Mouse (Mus musculus): ENCODE results near the gene Erich4. TPM values are rescaled to one million over a fixed set of nuclear protein-coding genes. Genes with fewer than 3 reads are reported as not detected.
A peak's percentile ranks its signal among the peaks of the same experiment; 100 is the strongest.

The Erich4 gene
- polyA plus RNA-seq, 1 experiment: not detected

GRCm38 (mm10) chr7:25600666-25601065 is 15.0 kb downstream of the Erich4 start:
- Histone ChIP-seq H3K27ac (ENCODE audit: insufficient read depth, low read length) (no peak overlapping the region), H3K36me3 (ENCODE audit: control insufficient read depth, insufficient read depth, low read length, poor library complexity, severe bottlenecking) (no peaks in the 10 kb centered on the region), H3K4me1 (ENCODE audit: control insufficient read depth, insufficient read depth, low read length) (no peaks in the 10 kb centered on the region), H3K4me3 (ENCODE audit: low read depth, low read length) (no peak overlapping the region), H3K9ac (ENCODE audit: low read depth, poor library complexity, severe bottlenecking) (no peak overlapping the region), H3K9me3 (replicated peaks; ENCODE audit: control insufficient read depth, insufficient read depth, low read length, poor library complexity, severe bottlenecking) (no peaks in the 10 kb centered on the region), H3K27me3 (ENCODE audit: control insufficient read depth, insufficient read depth, low read length, poor library complexity, severe bottlenecking) (no peaks in the 10 kb centered on the region)
- TF ChIP-seq EP300 (IDR thresholded peaks at IDR 0.05; ENCODE audit: insufficient read depth, low read depth, low read length) (no peak), POLR2A (IDR thresholded peaks at IDR 0.05; ENCODE audit: insufficient read depth, low read length) (no peak), CTCF (IDR thresholded peaks at IDR 0.05; ENCODE audit: low read depth, low read length) (no peak)

GRCm38 (mm10) chr7:25599663-25600062 is 16.0 kb downstream of the Erich4 start:
- H3K27ac ChIP-seq (ENCODE audit: insufficient read depth, low read length): no peak overlapping the region
- no peaks in the 10 kb centered on the region for H3K27me3 ChIP-seq (ENCODE audit: control insufficient read depth, insufficient read depth, low read length, poor library complexity, severe bottlenecking)
- TF ChIP-seq CTCF (IDR thresholded peaks at IDR 0.05; ENCODE audit: low read depth, low read length) (peak; percentile 45), EP300 (IDR thresholded peaks at IDR 0.05; ENCODE audit: insufficient read depth, low read depth, low read length) (no peak)
- H3K4me3 ChIP-seq (ENCODE audit: low read depth, low read length): no peak overlapping the region
- no peaks in the 10 kb centered on the region for H3K9me3 ChIP-seq (replicated peaks; ENCODE audit: control insufficient read depth, insufficient read depth, low read length, poor library complexity, severe bottlenecking)
- H3K36me3 ChIP-seq (ENCODE audit: control insufficient read depth, insufficient read depth, low read length, poor library complexity, severe bottlenecking): no peaks in the 10 kb centered on the region
- H3K4me1 ChIP-seq (ENCODE audit: control insufficient read depth, insufficient read depth, low read length): no peaks in the 10 kb centered on the region
- no peak overlapping the region for H3K9ac ChIP-seq (ENCODE audit: low read depth, poor library complexity, severe bottlenecking)

GRCm38 (mm10) chr7:25593859-25594258 is 21.8 kb downstream of the Erich4 start:
- no peak overlapping the region for H3K27ac ChIP-seq (ENCODE audit: insufficient read depth, low read length)
- no peaks in the 10 kb centered on the region for H3K36me3 ChIP-seq (ENCODE audit: control insufficient read depth, insufficient read depth, low read length, poor library complexity, severe bottlenecking)
- H3K27me3 ChIP-seq (ENCODE audit: control insufficient read depth, insufficient read depth, low read length, poor library complexity, severe bottlenecking): no peaks in the 10 kb centered on the region
- TF ChIP-seq POLR2A (IDR thresholded peaks at IDR 0.05; ENCODE audit: insufficient read depth, low read length): no peak
- no peak for TF ChIP-seq EP300 (IDR thresholded peaks at IDR 0.05; ENCODE audit: insufficient read depth, low read depth, low read length)
- TF ChIP-seq CTCF (IDR thresholded peaks at IDR 0.05; ENCODE audit: low read depth, low read length): no peak
- no peak overlapping the region for H3K4me3 ChIP-seq (ENCODE audit: low read depth, low read length)
- H3K9ac ChIP-seq (ENCODE audit: low read depth, poor library complexity, severe bottlenecking): no peak overlapping the region
- H3K9me3 ChIP-seq (replicated peaks; ENCODE audit: control insufficient read depth, insufficient read depth, low read length, poor library complexity, severe bottlenecking): no peaks in the 10 kb centered on the region
- no peaks in the 10 kb centered on the region for H3K4me1 ChIP-seq (ENCODE audit: control insufficient read depth, insufficient read depth, low read length)

GRCm38 (mm10) chr7:25591226-25591625 is 24.5 kb downstream of the Erich4 start:
- TF ChIP-seq EP300 (IDR thresholded peaks at IDR 0.05; ENCODE audit: insufficient read depth, low read depth, low read length): no peak
- no peak for TF ChIP-seq POLR2A (IDR thresholded peaks at IDR 0.05; ENCODE audit: insufficient read depth, low read length)
- TF ChIP-seq CTCF (IDR thresholded peaks at IDR 0.05; ENCODE audit: low read depth, low read length): no peak
- Histone ChIP-seq H3K9me3 (replicated peaks; ENCODE audit: control insufficient read depth, insufficient read depth, low read length, poor library complexity, severe bottlenecking) (no peaks in the 10 kb centered on the region), H3K27me3 (ENCODE audit: control insufficient read depth, insufficient read depth, low read length, poor library complexity, severe bottlenecking) (no peaks in the 10 kb centered on the region), H3K4me3 (ENCODE audit: low read depth, low read length) (no peak overlapping the region), H3K36me3 (ENCODE audit: control insufficient read depth, insufficient read depth, low read length, poor library complexity, severe bottlenecking) (no peaks in the 10 kb centered on the region), H3K9ac (ENCODE audit: low read depth, poor library complexity, severe bottlenecking) (no peak overlapping the region), H3K27ac (ENCODE audit: insufficient read depth, low read length) (no peak overlapping the region), H3K4me1 (ENCODE audit: control insufficient read depth, insufficient read depth, low read length) (no peaks in the 10 kb centered on the region)

GRCm38 (mm10) chr7:25585351-25586204 is 30.1 kb downstream of the Erich4 start:
- Histone ChIP-seq H3K27me3 (ENCODE audit: control insufficient read depth, insufficient read depth, low read length, poor library complexity, severe bottlenecking) (no peaks in the 10 kb centered on the region), H3K9me3 (replicated peaks; ENCODE audit: control insufficient read depth, insufficient read depth, low read length, poor library complexity, severe bottlenecking) (no peaks in the 10 kb centered on the region), H3K9ac (ENCODE audit: low read depth, poor library complexity, severe bottlenecking) (no peak overlapping the region), H3K36me3 (ENCODE audit: control insufficient read depth, insufficient read depth, low read length, poor library complexity, severe bottlenecking) (no peaks in the 10 kb centered on the region), H3K4me1 (ENCODE audit: control insufficient read depth, insufficient read depth, low read length) (no peaks in the 10 kb centered on the region), H3K4me3 (ENCODE audit: low read depth, low read length) (no peak overlapping the region), H3K27ac (ENCODE audit: insufficient read depth, low read length) (no peak overlapping the region)
- TF ChIP-seq EP300 (IDR thresholded peaks at IDR 0.05; ENCODE audit: insufficient read depth, low read depth, low read length) (no peak), CTCF (IDR thresholded peaks at IDR 0.05; ENCODE audit: low read depth, low read length) (no peak), POLR2A (IDR thresholded peaks at IDR 0.05; ENCODE audit: insufficient read depth, low read length) (no peak)

GRCm38 (mm10) chr7:25584651-25585050 is 31.0 kb downstream of the Erich4 start:
- TF ChIP-seq EP300 (IDR thresholded peaks at IDR 0.05; ENCODE audit: insufficient read depth, low read depth, low read length) (no peak), POLR2A (IDR thresholded peaks at IDR 0.05; ENCODE audit: insufficient read depth, low read length) (no peak), CTCF (IDR thresholded peaks at IDR 0.05; ENCODE audit: low read depth, low read length) (no peak)
- H3K4me3 ChIP-seq (ENCODE audit: low read depth, low read length): no peak overlapping the region
- no peaks in the 10 kb centered on the region for H3K36me3 ChIP-seq (ENCODE audit: control insufficient read depth, insufficient read depth, low read length, poor library complexity, severe bottlenecking)
- H3K4me1 ChIP-seq (ENCODE audit: control insufficient read depth, insufficient read depth, low read length): no peaks in the 10 kb centered on the region
- H3K27ac ChIP-seq (ENCODE audit: insufficient read depth, low read length): no peak overlapping the region
- no peaks in the 10 kb centered on the region for H3K27me3 ChIP-seq (ENCODE audit: control insufficient read depth, insufficient read depth, low read length, poor library complexity, severe bottlenecking)
- H3K9me3 ChIP-seq (replicated peaks; ENCODE audit: control insufficient read depth, insufficient read depth, low read length, poor library complexity, severe bottlenecking): no peaks in the 10 kb centered on the region
- no peak overlapping the region for H3K9ac ChIP-seq (ENCODE audit: low read depth, poor library complexity, severe bottlenecking)
